Mouse (Mus musculus): ENCODE results near the gene Arhgef10l. TPM values are rescaled to one million over a fixed set of nuclear protein-coding genes. Genes with fewer than 3 reads are reported as not detected.

Arhgef10l gene
- total and polyA plus RNA-seq, 2 experiments from 2014 or later = 20.7 to 81.1 TPM

GRCm38 (mm10) chr4:140657681-140658575, 7.9 kb downstream of the Arhgef10l start:
- Histone ChIP-seq H3K9me3 (ENCODE audit: low read length) (no peaks in the 10 kb centered on the region), H3K27ac (ENCODE audit: low read depth, low read length) (peak overlapping the region; percentile 32; the same call in 1 of the 2 replicates), H3K4me2 (ENCODE audit: low read depth, low read length, poor library complexity, severe bottlenecking) (no peak overlapping the region), H3K4me3 (ENCODE audit: low read depth, low read length) (no peak overlapping the region), H3K4me1 (ENCODE audit: insufficient read depth, low read length) (no peaks in the 10 kb centered on the region), H3K27me3 (ENCODE audit: insufficient read depth, low read length) (no peaks in the 10 kb centered on the region), H3K36me3 (ENCODE audit: insufficient read depth, low read length) (no peaks in the 10 kb centered on the region), H3K9ac (replicated peaks; ENCODE audit: low read length, poor library complexity, severe bottlenecking) (no peak overlapping the region)
- ATAC-seq (ENCODE audit: low FRiP score) = peak; percentile 93
- 8% methylated on average over 24 of the region's 24 CpGs for WGBS
- TF ChIP-seq CTCF (IDR thresholded peaks at IDR 0.05) = no peak
- DNase-seq (ENCODE audit: low spot score) = peak; percentile 92

GRCm38 (mm10) chr4:140656529-140656928, 9.3 kb downstream of the Arhgef10l start:
- no peak overlapping the region for H3K4me2 ChIP-seq (ENCODE audit: low read depth, low read length, poor library complexity, severe bottlenecking)
- H3K36me3 ChIP-seq (ENCODE audit: insufficient read depth, low read length) = no peaks in the 10 kb centered on the region
- H3K9me3 ChIP-seq (ENCODE audit: low read length) = no peaks in the 10 kb centered on the region
- ATAC-seq (ENCODE audit: low FRiP score) (no peak), DNase-seq (ENCODE audit: low spot score) (no peak)
- 66% methylated on average over 8 of the region's 8 CpGs for WGBS
- H3K27ac ChIP-seq (ENCODE audit: low read depth, low read length) = no peak overlapping the region
- no peak overlapping the region for H3K4me3 ChIP-seq (ENCODE audit: low read depth, low read length)
- H3K27me3 ChIP-seq (ENCODE audit: insufficient read depth, low read length) = no peaks in the 10 kb centered on the region
- H3K4me1 ChIP-seq (ENCODE audit: insufficient read depth, low read length) = no peaks in the 10 kb centered on the region
- H3K9ac ChIP-seq (replicated peaks; ENCODE audit: low read length, poor library complexity, severe bottlenecking) = no peak overlapping the region
- TF ChIP-seq CTCF (IDR thresholded peaks at IDR 0.05) = no peak

DNA sequence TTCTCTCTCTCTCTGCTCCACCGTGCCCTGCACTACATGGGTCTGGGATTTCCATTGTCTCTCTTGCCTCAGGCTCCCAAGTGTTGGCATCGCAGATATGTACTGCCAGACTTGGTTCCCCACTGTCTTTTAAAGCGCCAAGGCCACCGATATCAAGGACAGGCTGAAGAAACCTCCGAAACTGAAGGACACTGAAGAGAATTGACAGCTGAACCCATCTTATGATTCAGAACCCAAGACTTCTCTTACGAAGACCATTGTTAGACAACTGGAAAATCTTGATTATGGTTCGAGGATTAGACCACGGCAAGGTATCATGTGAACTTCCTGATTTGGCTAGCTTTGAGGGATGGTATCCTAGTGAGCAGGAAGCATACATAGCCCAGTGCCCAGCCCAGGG, 11.0 kb downstream of the Arhgef10l start:
- Histone ChIP-seq H3K4me1 (ENCODE audit: insufficient read depth, low read length) (no peaks in the 10 kb centered on the region), H3K9ac (replicated peaks; ENCODE audit: low read length, poor library complexity, severe bottlenecking) (no peak overlapping the region), H3K4me3 (ENCODE audit: low read depth, low read length) (no peak overlapping the region), H3K4me2 (ENCODE audit: low read depth, low read length, poor library complexity, severe bottlenecking) (no peak overlapping the region), H3K27me3 (ENCODE audit: insufficient read depth, low read length) (no peaks in the 10 kb centered on the region), H3K9me3 (ENCODE audit: low read length) (no peaks in the 10 kb centered on the region), H3K36me3 (ENCODE audit: insufficient read depth, low read length) (no peaks in the 10 kb centered on the region), H3K27ac (ENCODE audit: low read depth, low read length) (no peak overlapping the region)
- no peak for TF ChIP-seq CTCF (IDR thresholded peaks at IDR 0.05)
- no peak for DNase-seq (ENCODE audit: low spot score)
- no peak for ATAC-seq (ENCODE audit: low FRiP score)
- 60% methylated on average over 8 of the region's 8 CpGs for WGBS

DNA sequence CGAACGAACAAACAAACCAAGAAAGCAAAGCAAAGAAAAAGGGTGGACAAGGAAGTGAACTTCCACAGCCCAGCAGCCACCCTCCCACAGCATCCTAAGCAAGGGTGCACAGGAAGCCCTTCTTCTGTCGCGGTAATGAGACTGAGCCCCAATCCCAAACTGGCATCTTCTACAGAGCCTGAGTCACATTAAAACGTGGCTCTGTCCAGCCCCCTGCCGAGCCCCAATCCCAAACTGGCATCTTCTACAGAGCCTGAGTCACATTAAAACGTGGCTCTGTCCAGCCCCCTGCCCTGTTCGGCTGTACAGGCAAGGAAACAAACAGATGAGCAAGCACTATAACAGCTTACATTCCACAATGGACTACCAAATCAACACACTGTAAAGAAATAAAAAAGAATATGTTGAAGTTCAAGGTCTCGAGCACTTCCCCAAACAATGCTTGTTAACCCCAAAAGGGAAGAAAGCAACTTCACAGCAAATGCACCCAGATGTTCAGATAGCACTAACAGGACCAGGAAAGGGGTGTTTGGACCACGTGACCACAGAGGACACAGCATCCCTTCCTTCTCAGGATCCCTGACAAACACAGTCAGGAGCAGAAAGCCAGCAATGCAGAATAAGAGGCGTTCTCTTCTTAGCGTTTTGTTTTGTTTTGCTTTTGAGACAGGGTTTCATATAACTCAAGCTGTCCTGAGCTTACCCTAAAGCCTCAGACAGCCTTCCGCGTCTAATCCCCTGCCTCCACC, 11.8 kb downstream of the Arhgef10l start:
- ATAC-seq (ENCODE audit: low FRiP score) = no peak
- Histone ChIP-seq H3K9me3 (ENCODE audit: low read length) (no peaks in the 10 kb centered on the region), H3K4me1 (ENCODE audit: insufficient read depth, low read length) (peaks cover 2% of the 10 kb centered on the region), H3K27me3 (ENCODE audit: insufficient read depth, low read length) (no peaks in the 10 kb centered on the region), H3K27ac (ENCODE audit: low read depth, low read length) (no peak overlapping the region), H3K36me3 (ENCODE audit: insufficient read depth, low read length) (no peaks in the 10 kb centered on the region), H3K4me3 (ENCODE audit: low read depth, low read length) (no peak overlapping the region), H3K9ac (replicated peaks; ENCODE audit: low read length, poor library complexity, severe bottlenecking) (no peak overlapping the region), H3K4me2 (ENCODE audit: low read depth, low read length, poor library complexity, severe bottlenecking) (no peak overlapping the region)
- DNase-seq (ENCODE audit: low spot score) = no peak
- no peak for TF ChIP-seq CTCF (IDR thresholded peaks at IDR 0.05)
- WGBS = 46% methylated on average over 14 of the region's 14 CpGs

- Histone ChIP-seq H3K4me3 (ENCODE audit: low read depth, low read length) (no peak overlapping the region), H3K4me2 (ENCODE audit: low read depth, low read length, poor library complexity, severe bottlenecking) (peak overlapping the region; percentile 89), H3K27ac (ENCODE audit: low read depth, low read length) (peak overlapping the region; percentile 97; the same call in 1 of the 2 replicates), H3K9ac (replicated peaks; ENCODE audit: low read length, poor library complexity, severe bottlenecking) (0 out of 2 replicates have a peak overlapping the region, but pooled peaks have one; percentile 99), H3K4me1 (ENCODE audit: insufficient read depth, low read length) (peaks cover 8% of the 10 kb centered on the region), H3K9me3 (ENCODE audit: low read length) (no peaks in the 10 kb centered on the region), H3K27me3 (ENCODE audit: insufficient read depth, low read length) (no peaks in the 10 kb centered on the region), H3K36me3 (ENCODE audit: insufficient read depth, low read length) (no peaks in the 10 kb centered on the region)
- DNase-seq (ENCODE audit: low spot score) (no peak), ATAC-seq (ENCODE audit: low FRiP score) (no peak)
- 50% methylated on average over 1 of the region's 1 CpGs for WGBS
- TF ChIP-seq CTCF (IDR thresholded peaks at IDR 0.05) = no peak
Measured at GRCm38 (mm10) chr4:140649731-140650130, 16.1 kb downstream of the Arhgef10l start.

All from midbrain, postnatal 0 days (tissue).